Mouse (Mus musculus): ENCODE measurements around the gene Fzd10.

The Fzd10 gene

DNA sequence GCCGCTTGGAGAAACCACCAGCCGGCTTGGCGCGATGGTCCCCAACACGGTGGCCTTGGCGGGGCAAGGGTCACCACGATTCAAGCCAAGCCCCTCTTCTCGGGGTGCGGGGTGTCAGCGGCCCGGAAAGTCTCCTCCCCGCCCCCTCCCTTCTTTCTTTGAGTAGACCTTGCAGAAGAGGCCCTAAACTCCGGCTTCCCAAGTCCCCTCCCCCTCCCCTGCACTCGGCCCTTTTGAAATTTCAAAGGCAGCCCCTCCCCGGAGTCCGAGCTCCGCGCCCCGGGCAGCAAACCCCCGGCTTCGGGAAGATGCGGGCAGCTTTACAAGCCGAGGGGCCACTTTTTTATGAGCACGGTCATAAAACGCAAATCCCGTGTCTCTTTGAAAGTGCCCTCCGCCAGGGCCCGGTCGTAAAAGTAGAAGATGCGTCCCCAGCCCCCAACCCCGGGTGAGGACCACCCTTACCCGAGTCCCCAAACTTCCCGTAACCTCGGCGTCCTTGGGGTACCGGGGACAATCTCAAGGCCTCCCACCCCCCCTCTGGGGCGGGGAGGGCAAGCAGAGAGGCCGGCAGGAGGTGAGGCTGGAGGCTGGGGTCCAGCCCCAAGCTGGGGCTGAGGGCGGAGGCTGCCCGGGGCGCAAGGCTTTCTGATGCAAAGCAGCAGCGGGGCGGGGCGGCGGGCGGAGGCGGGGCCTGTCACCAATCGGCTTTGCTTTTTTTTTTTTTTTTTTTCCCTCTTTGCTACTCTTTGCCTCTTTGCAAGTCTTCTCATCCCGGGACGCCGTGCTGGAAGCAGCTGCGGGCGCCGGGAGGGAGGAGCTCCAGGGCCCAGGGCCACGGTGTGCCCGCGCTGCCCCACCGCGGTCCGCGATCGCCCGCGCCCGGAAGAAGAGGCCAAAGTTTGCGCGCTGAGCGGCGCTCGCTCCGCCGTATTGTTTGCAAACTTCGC, at the start of gene Fzd10:
Gene Fzd10, plus strand, starts transcription at position 773 of the 950 bp plus-strand sequence.
- DNase-seq (ENCODE audit: low spot score): no peak

DNA sequence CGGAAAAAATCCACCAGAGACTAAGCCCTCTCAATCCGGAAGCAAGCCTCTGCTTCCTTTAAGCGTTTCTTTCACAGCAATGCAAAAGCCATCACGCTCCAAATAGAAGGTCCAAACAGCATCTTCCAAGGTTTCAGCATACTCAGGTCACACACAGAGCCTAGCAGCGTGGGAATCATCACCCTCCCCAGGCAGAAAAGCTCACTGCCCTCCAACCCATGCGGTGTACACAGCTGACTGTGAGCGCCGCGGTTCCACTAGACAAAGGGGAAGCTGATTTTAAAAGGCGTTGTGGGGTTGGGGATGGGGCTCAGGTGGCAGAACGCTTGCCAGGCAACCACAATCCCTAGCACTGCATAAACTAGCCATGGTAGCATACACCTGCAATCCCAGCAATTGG, 49.2 kb upstream of the Fzd10 start:
- DNase-seq (ENCODE audit: low spot score): no peak

DNA sequence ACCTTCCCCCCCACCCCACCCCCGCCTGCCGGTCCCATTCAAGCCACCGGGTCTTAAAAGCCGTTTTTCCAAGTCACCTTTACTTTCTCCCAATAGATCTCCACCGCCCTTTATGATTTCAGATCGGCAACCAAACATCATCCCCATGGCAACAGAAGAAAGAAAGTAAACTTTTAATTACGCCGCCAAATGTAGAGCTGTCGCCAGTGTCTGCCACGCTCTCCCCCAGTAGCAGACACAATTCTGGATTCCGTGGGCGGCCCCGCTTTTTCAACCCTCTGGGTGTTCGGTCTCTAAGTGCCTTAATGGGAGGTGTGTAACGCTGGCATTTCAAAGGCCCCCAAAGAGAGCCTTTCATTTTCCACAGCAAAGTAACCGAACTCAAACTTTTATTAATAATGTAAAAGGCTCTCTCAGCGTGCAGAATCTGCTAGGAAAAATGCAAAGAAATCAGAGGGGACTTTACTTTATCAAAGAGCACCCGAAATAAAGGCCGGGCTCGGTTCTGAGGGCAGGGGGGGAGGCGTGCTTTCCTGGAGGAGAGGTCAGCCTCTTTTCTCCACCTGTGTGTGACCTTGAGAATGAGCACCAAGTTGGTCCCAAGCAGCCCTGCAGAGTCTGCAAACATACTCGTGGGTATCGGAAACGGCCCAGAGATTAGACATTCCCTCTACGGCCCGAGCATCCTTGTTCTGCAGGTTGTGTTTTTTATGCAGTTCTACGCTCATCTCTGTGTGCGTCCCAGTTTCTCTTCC, 48.3 kb upstream of the Fzd10 start:
- no peak for DNase-seq (ENCODE audit: low spot score)

DNA sequence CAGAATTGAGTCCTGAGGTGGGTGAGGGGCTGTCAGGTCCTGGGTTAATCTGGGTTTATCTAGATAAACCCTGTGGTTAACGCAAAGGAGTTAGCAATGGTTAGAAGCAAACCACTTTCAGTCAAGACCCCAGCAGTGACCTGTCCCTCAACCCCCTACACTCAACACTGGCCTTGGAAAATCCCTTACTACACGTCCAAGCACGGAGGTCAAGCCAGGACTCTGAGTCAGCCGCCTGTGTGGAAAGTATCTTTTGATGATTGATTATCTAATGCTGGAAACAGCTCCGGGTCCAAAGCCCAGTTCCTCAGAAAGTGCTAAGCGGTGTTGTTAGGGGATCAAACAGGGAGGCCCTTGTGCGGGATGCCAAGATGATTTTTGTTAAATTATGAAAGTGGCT, 42.5 kb upstream of the Fzd10 start:
- DNase-seq (ENCODE audit: low spot score): no peak

DNA sequence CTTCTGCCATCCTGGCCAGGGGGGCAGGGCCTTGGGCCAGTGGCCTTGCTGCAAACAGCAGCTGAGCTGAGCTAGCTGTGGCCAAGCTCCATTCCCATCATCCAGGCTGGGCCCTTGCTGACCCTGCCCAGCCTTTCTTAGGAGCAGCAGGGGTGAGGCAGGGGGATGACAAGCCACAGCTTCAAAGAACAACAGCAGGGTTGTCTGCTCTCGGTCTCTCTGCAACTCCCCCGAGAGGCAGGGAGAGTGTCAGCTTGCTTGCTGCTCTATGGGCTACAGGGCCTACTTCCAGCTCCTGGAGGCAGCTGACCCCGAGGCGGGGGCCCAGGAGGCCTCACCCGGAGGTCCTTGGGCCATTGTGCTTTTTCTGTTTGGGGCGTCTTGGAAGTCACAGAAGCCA, 33.3 kb upstream of the Fzd10 start:
- no peak for DNase-seq (ENCODE audit: low spot score)

DNA sequence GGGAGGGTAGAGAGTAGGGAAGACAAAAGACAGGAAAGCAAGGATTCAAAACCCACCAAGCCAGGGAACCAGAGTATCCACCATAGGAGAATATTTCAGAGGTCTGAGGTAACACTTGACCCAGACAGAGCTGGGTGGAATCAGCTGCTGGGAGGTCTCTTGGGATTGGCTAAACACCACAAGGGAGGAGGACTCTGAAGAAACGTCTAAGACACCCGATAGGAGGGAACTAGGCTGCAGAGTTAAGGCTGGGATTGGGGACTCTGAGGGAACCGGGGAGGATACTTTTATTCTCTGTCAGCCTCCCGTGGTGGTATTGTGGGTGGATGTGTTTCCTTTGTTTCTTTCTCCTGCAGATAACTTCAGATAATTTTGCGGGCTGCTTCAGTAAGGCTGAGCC, 31.7 kb upstream of the Fzd10 start:
- no peak for DNase-seq (ENCODE audit: low spot score)

DNA sequence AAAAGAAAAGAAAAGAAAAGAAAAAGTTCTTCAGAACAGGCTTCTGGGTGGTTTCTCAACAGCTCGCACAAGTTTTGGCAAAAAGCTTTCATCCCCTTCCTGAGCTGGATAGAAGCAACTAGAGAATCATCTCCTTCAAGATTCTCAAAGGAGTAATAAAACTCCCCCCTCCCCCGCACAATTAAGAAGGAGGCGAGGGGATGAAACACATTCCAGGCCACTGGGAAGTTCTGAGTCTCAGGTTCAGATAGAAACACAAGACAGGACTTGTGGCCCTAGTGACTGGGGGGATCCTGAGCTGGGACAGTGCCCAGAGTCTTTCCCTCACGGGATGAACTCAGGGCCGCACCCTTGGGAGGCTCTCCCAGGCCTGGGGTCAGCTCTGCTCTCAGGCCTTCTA, 30.6 kb upstream of the Fzd10 start:
- no peak for DNase-seq (ENCODE audit: low spot score)

DNA sequence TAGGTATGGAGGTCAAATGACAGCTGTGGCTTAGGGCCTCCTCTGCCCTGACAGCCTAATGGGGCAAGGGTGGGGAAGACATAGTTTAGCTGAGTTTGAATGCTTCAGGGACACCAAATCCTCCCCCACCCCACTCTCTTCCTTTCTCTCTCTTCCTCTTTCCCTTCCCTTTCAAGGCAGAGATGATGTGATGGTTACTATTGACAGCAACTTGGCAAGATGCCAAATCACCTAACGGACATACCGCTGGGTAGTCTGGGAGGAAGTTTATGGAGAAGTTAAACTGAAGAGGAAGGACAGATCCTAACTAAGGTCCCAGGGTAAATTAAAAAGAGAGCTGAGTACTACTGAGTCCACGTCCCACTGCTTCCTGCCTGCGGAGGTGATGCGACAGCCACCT, 29.8 kb upstream of the Fzd10 start:
- DNase-seq (ENCODE audit: low spot score): no peak

DNA sequence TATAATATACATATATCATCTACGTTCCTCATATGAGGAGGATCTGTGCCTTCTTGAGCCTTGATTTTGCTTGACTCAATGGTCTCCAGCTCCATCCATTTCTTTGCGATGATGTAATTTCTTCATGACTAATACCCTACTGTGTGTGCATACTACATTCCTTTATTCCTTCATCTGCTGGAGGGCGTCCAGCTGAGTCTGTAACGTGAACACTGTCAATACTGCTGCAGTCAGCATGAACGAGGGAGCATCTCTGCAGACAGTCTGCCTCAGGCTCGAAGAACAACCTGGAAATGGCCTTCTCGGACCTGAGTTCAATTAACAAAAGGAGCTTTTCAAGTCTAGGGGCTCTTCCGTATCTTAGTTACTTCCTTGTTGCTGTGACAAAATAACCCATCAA, 28.9 kb upstream of the Fzd10 start:
- DNase-seq (ENCODE audit: low spot score): no peak

DNA sequence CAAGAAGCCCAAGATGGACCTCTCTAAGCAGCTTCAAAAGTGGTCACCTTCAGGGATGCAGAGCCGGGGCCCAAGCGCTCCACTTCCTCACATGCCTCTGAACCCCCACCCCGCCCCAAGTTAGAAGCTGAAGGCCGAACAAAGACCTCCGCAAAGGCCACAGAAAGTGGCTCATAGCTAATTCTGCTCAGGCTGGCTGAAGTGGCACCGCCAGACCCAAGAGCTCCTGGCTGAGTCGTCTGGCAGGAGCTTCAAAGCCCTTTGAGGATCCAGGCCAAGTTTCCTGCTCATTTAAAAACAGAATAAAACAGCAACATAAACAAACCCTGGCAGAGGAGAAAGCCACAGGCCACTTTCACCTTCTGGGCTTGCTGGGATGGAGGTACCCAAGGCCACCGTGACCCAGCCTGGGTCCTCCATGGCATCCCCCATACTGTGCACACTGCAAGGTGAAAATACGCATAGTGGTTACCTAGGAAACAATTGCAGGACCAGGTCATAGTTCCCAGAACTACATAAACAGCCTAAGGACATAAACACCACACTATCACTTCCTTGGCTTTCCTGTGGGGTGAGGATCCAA, 24.6 kb upstream of the Fzd10 start:
- no peak for DNase-seq (ENCODE audit: low spot score)

DNA sequence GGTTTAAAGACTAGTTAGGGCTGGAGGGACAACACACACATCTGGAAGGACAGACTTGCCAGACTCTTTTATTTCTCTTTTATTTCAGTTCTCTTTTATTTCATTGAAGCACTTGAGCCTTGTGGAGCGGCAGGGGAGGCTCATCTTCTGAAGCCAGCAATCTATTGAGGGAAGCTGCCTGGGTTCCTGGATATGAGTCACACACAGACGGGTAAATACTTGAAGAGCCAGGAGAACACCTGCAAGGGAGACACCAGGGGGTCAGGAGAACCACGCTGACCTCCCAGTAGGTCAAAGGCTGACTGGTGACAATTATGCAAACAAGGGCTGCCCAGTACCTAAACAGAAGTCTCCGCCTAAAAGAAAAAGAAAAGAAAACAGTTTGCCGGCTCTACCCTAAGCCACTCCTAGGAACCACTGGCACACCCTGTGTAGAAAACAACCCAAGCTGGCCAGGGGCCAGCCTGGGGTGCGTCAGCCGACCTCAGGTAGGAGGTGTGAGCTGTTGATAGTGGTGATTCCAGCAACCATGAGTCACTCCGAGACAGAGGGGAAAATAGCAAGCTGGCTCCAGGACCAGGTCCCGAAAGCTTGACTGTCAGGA, 21.5 kb upstream of the Fzd10 start:
- no peak for DNase-seq (ENCODE audit: low spot score)

DNA sequence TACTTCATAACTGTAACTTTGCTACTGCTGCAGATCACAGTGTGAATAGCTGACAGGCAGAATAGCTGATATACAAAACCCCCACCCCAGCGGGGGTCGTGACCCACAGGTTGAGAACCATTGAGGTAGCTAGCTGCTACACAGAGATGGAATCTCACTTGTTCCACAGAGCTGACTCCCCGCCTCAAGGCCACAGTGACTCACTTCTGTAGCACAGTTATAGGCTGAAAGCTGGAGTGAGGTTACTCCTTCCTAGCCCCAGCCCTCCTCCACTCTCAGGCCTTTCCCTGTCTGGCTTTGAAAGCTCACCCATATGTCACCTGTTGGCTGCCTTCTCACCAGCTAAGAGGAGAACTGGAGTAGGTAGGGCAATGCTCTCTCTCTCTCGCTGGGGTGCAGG, 19.7 kb upstream of the Fzd10 start:
- DNase-seq (ENCODE audit: low spot score): no peak

DNA sequence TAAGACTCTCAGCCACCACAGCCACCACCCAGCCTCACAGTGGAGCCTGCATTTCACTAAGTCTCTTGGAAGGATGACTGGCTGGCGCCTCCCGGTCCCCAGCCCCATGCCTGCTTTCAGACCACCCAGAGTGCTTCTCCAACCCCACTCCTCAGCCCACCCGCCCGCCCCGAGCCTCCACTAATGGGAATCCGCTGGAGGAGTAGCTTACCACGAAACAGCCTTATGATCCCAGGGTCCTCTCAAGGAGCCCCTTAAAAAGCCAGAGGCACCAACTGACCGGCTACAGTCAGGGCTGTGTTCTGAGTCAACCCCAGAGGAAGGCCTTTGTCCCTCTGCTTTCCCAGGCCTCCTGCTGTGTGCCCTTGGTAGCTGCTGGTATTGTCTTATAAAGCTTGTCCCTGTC, 19.1 kb upstream of the Fzd10 start:
- no peak for DNase-seq (ENCODE audit: low spot score)

DNA sequence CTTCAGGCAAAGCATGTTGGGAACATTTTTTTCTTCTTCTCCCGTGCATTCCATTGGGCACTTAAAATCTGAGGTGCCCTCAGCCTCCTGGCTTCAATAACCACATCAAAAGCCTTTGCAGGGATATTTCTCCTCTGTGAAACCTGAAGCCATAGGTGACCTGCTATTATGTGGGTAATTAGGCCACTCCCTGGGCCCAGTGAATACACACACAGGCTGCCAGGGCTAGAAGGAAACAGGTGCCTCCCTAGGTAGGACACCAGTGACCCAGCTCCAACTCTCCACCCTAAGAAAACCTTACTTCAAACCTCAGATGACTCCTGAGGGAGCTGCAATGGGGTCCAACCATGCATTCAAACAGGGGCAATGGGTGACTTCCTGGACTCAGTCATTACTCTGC, 11.4 kb upstream of the Fzd10 start:
- no peak for DNase-seq (ENCODE audit: low spot score)

DNA sequence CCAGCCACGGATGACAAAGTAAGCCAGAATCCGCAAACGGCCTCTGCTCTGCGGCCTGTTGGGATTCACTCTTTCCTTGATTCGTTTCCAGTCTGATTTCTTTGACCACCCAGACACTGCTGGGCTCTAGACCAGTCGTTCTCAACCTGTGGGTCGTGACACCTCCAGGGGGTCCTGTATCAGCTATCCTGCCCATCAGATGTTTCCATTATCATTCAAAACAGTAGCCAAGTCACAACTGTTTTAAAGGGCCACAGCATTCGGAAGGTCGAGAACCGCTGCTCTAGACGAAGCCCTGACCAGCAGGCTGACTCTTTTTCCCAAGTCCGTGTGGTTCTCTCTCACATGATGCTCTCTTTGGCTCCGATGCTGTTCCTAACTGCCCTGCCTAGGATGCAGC, 7.2 kb upstream of the Fzd10 start:
- DNase-seq (ENCODE audit: low spot score): no peak

DNA sequence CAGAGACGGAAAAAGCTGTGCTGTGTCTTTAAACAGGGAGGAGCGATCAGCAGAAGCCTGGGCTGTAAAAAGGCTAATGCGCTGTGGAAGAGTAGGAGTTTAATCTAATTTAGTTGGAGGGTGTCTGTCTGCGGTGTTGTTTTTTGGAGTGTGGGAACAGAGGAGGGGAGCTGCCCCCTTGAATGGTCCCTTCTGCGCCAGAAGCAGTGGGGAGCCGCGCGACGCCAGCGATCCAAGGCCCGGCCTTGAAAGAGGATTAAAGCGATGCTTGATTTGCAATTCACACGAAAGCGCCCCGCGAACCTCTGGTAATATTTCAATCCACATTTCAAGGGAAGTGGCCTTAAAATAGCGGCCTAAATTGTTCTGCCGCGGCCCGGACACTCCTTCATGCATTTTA, 3.8 kb upstream of the Fzd10 start:
- DNase-seq (ENCODE audit: low spot score): no peak

DNA sequence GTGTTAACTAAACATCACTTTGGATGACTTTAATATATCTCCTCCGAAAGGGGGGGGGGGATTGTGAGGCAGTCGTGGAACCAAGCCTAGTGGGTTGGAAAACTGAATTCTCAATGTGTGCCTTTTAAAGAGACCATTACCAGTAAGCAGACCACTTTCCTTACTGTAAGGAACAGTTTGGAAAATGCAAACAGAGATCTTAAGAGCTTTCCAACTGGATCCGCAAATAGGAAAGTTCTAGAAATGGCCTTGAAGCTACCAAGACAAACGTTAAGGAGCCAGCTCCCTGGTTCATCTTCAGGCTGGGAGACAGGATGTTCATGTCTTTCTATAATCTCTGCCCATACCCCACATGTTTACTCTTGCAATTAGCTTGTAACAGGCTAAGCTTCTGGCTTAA, 3.3 kb upstream of the Fzd10 start:
- DNase-seq (ENCODE audit: low spot score): no peak

DNA sequence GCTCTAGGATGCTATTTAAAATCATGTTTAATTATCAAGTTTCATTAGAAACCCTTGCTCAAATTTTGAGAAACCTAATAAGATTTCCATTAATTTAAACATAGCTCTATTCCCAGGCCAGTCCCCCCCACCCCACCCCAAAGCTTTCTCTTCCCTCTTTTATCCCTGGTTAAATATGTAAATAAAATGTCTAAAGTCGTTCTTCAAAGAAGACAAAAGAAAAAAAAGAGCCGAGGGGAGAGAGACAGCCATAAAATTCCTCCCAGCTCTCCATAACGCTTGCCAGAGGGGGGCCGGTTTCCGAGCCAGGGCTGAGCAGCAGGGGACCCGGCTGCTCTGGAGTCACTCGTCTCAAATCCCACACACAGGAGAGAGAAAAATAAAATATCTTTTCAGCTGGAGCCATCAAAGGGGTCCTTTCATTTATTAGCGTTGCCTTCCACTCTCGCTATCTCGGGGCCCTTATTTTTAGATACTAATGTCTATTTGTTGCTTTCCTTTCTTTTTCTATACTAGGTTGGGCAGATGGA, 2.4 kb upstream of the Fzd10 start:
- DNase-seq (ENCODE audit: low spot score): no peak

DNA sequence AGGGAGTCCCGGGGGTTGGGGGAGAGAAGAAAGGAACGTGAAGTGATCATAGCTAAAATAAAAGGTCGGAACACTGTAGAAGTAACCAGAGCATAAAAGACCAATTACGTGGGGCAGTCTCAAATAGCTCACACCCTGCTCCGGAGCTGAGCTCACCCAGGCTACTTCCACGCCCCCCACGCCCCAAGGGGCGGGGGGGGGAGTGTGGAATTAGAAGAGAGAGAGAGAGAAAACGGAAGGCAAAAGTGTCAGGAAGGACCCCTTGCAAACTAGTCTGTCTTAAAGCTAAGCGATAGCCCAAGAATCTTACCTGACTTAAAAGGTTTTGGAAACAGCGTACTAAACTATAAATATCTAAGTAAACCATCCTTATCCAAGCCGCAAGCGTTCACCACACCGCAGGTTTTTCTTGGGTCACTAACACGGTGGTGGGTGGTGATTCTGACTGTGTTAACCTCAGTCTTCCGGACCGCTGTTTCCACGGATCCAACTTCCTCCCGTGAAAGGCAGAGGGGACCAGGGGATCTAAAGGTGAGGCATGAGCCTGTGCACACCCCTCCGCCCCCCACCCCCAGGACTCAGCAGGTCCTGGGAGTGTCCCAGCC, 1.8 kb upstream of the Fzd10 start:
- no peak for DNase-seq (ENCODE audit: low spot score)

DNA sequence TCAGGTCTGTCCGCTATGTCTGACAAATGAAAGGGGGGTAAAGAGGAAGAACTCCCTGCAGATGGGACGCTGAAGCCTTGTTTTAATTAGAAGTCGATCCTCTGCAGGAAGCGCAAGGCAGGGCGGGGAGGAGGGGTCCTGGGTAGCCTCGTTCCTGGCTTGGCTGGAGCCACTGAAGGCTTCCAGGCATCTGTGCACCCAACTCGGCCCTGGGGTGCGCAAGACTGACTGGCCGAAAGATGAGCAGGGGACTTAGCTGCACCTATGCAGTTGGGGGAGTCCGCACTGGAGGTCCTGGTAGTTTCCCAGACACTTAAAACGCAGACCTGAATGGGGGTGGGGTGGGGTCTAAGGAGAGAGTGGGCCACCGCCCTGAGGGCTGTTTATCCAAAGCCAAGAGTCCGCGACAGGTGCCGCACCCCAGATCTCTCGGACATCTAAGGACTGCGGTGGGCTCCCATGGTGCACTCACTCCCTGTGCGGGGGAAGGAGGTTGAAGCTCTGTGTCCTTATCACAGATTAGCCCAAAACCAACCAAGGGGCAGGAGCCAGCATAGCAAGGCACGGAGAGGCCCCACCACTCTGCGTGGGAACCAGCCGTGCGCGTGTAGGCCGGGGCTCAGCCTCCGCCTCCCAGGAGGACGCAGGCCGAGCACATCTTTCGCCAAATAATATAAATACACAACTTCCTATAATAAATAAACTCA, 1.1 kb upstream of the Fzd10 start:
- no peak for DNase-seq (ENCODE audit: low spot score)
